Mouse (Mus musculus): Measurements from ENCODE around the gene Polm.

DNA sequence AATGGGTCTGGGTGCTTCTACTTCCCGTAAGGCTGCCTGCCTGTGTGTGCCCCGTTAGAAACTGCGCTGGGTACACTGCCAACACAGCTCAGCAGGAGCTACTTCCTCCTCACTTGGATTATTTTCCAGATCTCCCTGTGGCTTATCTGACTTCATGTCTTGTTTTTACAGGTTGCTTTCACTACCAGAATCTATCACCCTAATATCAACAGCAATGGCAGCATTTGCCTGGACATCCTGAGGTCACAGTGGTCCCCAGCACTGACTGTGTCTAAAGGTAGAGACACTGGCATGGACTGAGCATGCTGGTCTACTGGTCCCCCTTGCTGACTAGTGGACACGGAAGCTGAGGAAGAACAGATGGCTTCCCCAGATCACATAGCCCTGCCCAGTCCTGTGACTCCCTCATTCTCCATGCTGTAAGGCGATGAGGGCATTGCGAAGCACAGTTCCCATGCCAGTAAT is 57.7 kb downstream of the Polm start:
- no peak for TF ChIP-seq CTCF (IDR thresholded peaks at IDR 0.05; ENCODE audit: control insufficient read depth, insufficient read depth, insufficient read length)
- no peak for TF ChIP-seq MYOG (IDR thresholded peaks at IDR 0.05; ENCODE audit: control insufficient read depth, extremely low read depth, insufficient read length)
- TF ChIP-seq FOSL1 (IDR thresholded peaks at IDR 0.05; ENCODE audit: insufficient read depth, low read length, poor library complexity, severe bottlenecking) = no peak

Measured in C2C12 (cell line).